Mouse (Mus musculus): ENCODE measurements at regions not wholly inside any gene's neighbourhood (a gene's known extent, or its start where the extent isn't known, plus 50 kb on each side); places are given as distances from the start of the nearest gene placed in this dataset.
A peak's percentile ranks its signal among the peaks of the same experiment; 100 is the strongest.

DNA sequence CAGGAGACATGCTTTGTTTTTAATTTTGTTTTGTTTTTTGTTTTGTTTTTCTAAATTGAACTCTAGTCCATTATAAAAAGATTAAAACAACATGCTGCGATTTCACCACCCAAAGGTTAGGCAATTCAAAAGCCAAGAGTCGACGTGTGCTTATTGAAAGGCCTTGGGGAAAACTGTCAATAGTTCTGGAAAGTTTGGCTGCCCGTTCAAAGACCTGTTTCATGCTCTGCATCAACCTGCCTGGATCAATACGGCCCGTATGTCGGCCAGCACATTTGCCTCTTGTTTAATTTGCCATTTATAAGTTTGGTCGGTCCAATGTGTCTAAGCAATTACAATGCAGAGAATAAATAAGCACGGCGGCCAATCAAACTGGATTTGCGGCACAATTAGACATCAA is 234.3 kb upstream of the Cxcr4 start:
- Histone ChIP-seq H3K9me3 (replicated peaks; ENCODE audit: control insufficient read depth, low read length) (no peaks in the 10 kb centered on the region), H3K27me3 (ENCODE audit: control insufficient read depth, insufficient read depth, low read length) (no peaks in the 10 kb centered on the region), H3K4me1 (ENCODE audit: control insufficient read depth, insufficient read depth) (no peaks in the 10 kb centered on the region), H3K27ac (ENCODE audit: low read depth) (no peak overlapping the region), H3K4me2 (ENCODE audit: low read depth, low read length) (no peak overlapping the region), H3K4me3 (ENCODE audit: low read depth, low read length) (no peak overlapping the region), H3K9ac (replicated peaks; ENCODE audit: low read depth, low read length) (no peak overlapping the region), H3K36me3 (replicated peaks; ENCODE audit: control insufficient read depth, insufficient read depth, low read length) (no peaks in the 10 kb centered on the region)
- TF ChIP-seq CTCF (IDR thresholded peaks at IDR 0.05; ENCODE audit: low read depth) (no peak), EP300 (IDR thresholded peaks at IDR 0.05; ENCODE audit: low read depth) (no peak)
- WGBS: 88% methylated on average over 11 of the region's 11 CpGs
- ATAC-seq (ENCODE audit: insufficient read depth, low read depth) (no peak), DNase-seq (ENCODE audit: low spot score) (no peak)

GRCm38 (mm10) chr1:128824916-128825683 is 233.0 kb upstream of the Cxcr4 start:
- ATAC-seq (ENCODE audit: insufficient read depth, low read depth): no peak
- H3K4me2 ChIP-seq (ENCODE audit: low read depth, low read length): no peak overlapping the region
- no peaks in the 10 kb centered on the region; the same call in 1 of the 2 replicates for H3K9me3 ChIP-seq (replicated peaks; ENCODE audit: control insufficient read depth, low read length)
- no peak overlapping the region for H3K27ac ChIP-seq (ENCODE audit: low read depth)
- no peaks in the 10 kb centered on the region for H3K36me3 ChIP-seq (replicated peaks; ENCODE audit: control insufficient read depth, insufficient read depth, low read length)
- no peak overlapping the region for H3K4me3 ChIP-seq (ENCODE audit: low read depth, low read length)
- H3K4me1 ChIP-seq (ENCODE audit: control insufficient read depth, insufficient read depth): no peaks in the 10 kb centered on the region
- H3K27me3 ChIP-seq (ENCODE audit: control insufficient read depth, insufficient read depth, low read length): no peaks in the 10 kb centered on the region
- no peak overlapping the region for H3K9ac ChIP-seq (replicated peaks; ENCODE audit: low read depth, low read length)
- TF ChIP-seq CTCF (IDR thresholded peaks at IDR 0.05; ENCODE audit: low read depth): no peak
- no peak for TF ChIP-seq EP300 (IDR thresholded peaks at IDR 0.05; ENCODE audit: low read depth)
- 53% methylated on average over 11 of the region's 11 CpGs for WGBS
- no peak for DNase-seq (ENCODE audit: low spot score)

DNA sequence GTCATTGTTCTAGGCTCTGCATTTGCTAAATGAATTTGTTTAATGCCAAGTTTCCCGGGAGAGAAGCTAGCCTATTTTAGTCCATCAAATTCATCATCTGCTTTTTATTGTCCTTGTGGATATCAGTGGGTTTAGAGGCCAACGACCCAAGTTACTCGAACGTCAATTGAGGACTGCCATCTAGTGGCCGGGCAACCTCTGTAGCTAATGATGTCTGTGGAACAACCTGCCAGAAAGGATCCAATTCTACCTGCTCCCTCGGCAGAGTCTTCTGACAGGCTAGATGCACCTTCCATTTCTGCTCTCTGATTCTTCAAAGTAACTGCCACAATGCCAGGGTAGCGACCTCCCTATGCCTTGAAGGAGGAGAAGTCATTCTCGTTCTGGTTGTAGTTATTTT is 232.1 kb upstream of the Cxcr4 start:
- WGBS: 3% methylated on average over 8 of the region's 8 CpGs
- ATAC-seq (ENCODE audit: insufficient read depth, low read depth): peak; percentile 60
- no peaks in the 10 kb centered on the region for H3K27me3 ChIP-seq (ENCODE audit: control insufficient read depth, insufficient read depth, low read length)
- no peaks in the 10 kb centered on the region for H3K4me1 ChIP-seq (ENCODE audit: control insufficient read depth, insufficient read depth)
- DNase-seq (ENCODE audit: low spot score): peak; percentile 64
- H3K4me3 ChIP-seq (ENCODE audit: low read depth, low read length): no peak overlapping the region
- TF ChIP-seq EP300 (IDR thresholded peaks at IDR 0.05; ENCODE audit: low read depth): no peak
- TF ChIP-seq CTCF (IDR thresholded peaks at IDR 0.05; ENCODE audit: low read depth): peak; percentile 85
- H3K9ac ChIP-seq (replicated peaks; ENCODE audit: low read depth, low read length): no peak overlapping the region
- no peaks in the 10 kb centered on the region for H3K36me3 ChIP-seq (replicated peaks; ENCODE audit: control insufficient read depth, insufficient read depth, low read length)
- H3K4me2 ChIP-seq (ENCODE audit: low read depth, low read length): no peak overlapping the region
- H3K27ac ChIP-seq (ENCODE audit: low read depth): no peak overlapping the region
- H3K9me3 ChIP-seq (replicated peaks; ENCODE audit: control insufficient read depth, low read length): no peaks in the 10 kb centered on the region; the same call in 1 of the 2 replicates

DNA sequence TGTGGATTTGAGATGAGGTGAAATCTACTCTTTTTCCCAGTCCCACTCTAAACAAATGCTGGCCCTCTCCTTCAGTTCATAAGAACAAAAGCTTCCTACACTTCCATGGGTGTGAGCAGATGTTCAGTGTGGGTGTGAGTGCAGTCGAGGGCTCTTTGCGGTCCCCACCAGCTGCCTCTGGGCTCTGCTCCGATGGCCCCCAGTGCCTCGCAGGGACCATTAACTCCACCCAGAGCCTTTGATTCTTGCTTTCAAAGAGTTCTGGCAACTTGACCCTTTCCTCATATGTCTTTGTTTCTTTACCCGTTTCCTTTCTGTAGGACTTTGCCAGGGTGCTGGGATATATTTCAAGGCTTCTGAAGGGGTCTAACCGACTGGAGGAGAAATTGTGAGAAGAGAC is 229.9 kb upstream of the Cxcr4 start:
- H3K4me3 ChIP-seq (ENCODE audit: low read depth, low read length): no peak overlapping the region
- H3K9ac ChIP-seq (replicated peaks; ENCODE audit: low read depth, low read length): no peak overlapping the region
- WGBS: 73% methylated on average over 6 of the region's 6 CpGs
- DNase-seq (ENCODE audit: low spot score) (no peak), ATAC-seq (ENCODE audit: insufficient read depth, low read depth) (no peak)
- H3K27ac ChIP-seq (ENCODE audit: low read depth): no peak overlapping the region
- H3K27me3 ChIP-seq (ENCODE audit: control insufficient read depth, insufficient read depth, low read length): no peaks in the 10 kb centered on the region
- no peaks in the 10 kb centered on the region for H3K36me3 ChIP-seq (replicated peaks; ENCODE audit: control insufficient read depth, insufficient read depth, low read length)
- H3K4me1 ChIP-seq (ENCODE audit: control insufficient read depth, insufficient read depth): no peaks in the 10 kb centered on the region
- H3K4me2 ChIP-seq (ENCODE audit: low read depth, low read length): no peak overlapping the region
- no peak for TF ChIP-seq CTCF (IDR thresholded peaks at IDR 0.05; ENCODE audit: low read depth)
- TF ChIP-seq EP300 (IDR thresholded peaks at IDR 0.05; ENCODE audit: low read depth): no peak
- no peaks in the 10 kb centered on the region; the same call in 1 of the 2 replicates for H3K9me3 ChIP-seq (replicated peaks; ENCODE audit: control insufficient read depth, low read length)

- no peaks in the 10 kb centered on the region for H3K36me3 ChIP-seq (replicated peaks; ENCODE audit: control insufficient read depth, insufficient read depth, low read length)
- 91% methylated on average over 1 of the region's 1 CpGs for WGBS
- TF ChIP-seq CTCF (IDR thresholded peaks at IDR 0.05; ENCODE audit: low read depth) (no peak), EP300 (IDR thresholded peaks at IDR 0.05; ENCODE audit: low read depth) (no peak)
- no peak overlapping the region for H3K4me2 ChIP-seq (ENCODE audit: low read depth, low read length)
- no peaks in the 10 kb centered on the region for H3K27me3 ChIP-seq (ENCODE audit: control insufficient read depth, insufficient read depth, low read length)
- H3K4me3 ChIP-seq (ENCODE audit: low read depth, low read length): no peak overlapping the region
- DNase-seq (ENCODE audit: low spot score) (no peak), ATAC-seq (ENCODE audit: insufficient read depth, low read depth) (no peak)
- H3K9ac ChIP-seq (replicated peaks; ENCODE audit: low read depth, low read length): no peak overlapping the region
- H3K9me3 ChIP-seq (replicated peaks; ENCODE audit: control insufficient read depth, low read length): no peaks in the 10 kb centered on the region; the same call in 1 of the 2 replicates
- H3K27ac ChIP-seq (ENCODE audit: low read depth): no peak overlapping the region
- no peaks in the 10 kb centered on the region for H3K4me1 ChIP-seq (ENCODE audit: control insufficient read depth, insufficient read depth)
These were observed 228.4 kb upstream of the Cxcr4 start for GRCm38 (mm10) chr1:128820527-128820926.

- Histone ChIP-seq H3K27ac (ENCODE audit: low read depth) (no peak overlapping the region), H3K4me1 (ENCODE audit: control insufficient read depth, insufficient read depth) (no peaks in the 10 kb centered on the region), H3K27me3 (ENCODE audit: control insufficient read depth, insufficient read depth, low read length) (no peaks in the 10 kb centered on the region), H3K4me2 (ENCODE audit: low read depth, low read length) (no peak overlapping the region), H3K36me3 (replicated peaks; ENCODE audit: control insufficient read depth, insufficient read depth, low read length) (no peaks in the 10 kb centered on the region), H3K9ac (replicated peaks; ENCODE audit: low read depth, low read length) (no peak overlapping the region), H3K9me3 (replicated peaks; ENCODE audit: control insufficient read depth, low read length) (no peaks in the 10 kb centered on the region; the same call in 1 of the 2 replicates), H3K4me3 (ENCODE audit: low read depth, low read length) (no peak overlapping the region)
- ATAC-seq (ENCODE audit: insufficient read depth, low read depth) (no peak), DNase-seq (ENCODE audit: low spot score) (no peak)
- TF ChIP-seq CTCF (IDR thresholded peaks at IDR 0.05; ENCODE audit: low read depth): no peak
- no peak for TF ChIP-seq EP300 (IDR thresholded peaks at IDR 0.05; ENCODE audit: low read depth)
- WGBS: 86% methylated on average over 6 of the region's 6 CpGs
These were observed 227.5 kb upstream of the Cxcr4 start for GRCm38 (mm10) chr1:128819611-128820010.

Measured in heart, postnatal 0 days (tissue).